Mouse (Mus musculus): ENCODE results near the gene Spock3. TPM values are rescaled to one million over a fixed set of nuclear protein-coding genes. Genes with fewer than 3 reads are reported as not detected.

Spock3 gene
- polyA plus RNA-seq (2014; fragmentation: Illumina TruSeq; extraction: RNeasy Lipid Tissue Mini Kit (QIAGEN cat#74804)), result 2.1 TPM

GRCm38 (mm10) chr8:62950709-62951108, at the start of gene Spock3:
Gene Spock3 (plus strand): TSS chr8:62951009.

